Mouse (Mus musculus): Measurements from ENCODE around the gene Wwox. TPM values are rescaled to one million over a fixed set of nuclear protein-coding genes. Genes with fewer than 3 reads are reported as not detected.

Wwox gene
- polyA plus RNA-seq, 1 experiment from 2014 or later = 13.3 TPM

- WGBS = 87% methylated on average over 13 of the region's 13 CpGs
- Histone ChIP-seq H3K27ac (ENCODE audit: low read length) (no peak overlapping the region), H3K9ac (ENCODE audit: low read depth, low read length) (no peak overlapping the region), H3K4me2 (ENCODE audit: low read length) (no peak overlapping the region), H3K4me3 (ENCODE audit: low read depth, low read length) (no peak overlapping the region), H3K4me1 (ENCODE audit: control insufficient read depth, insufficient read depth, low read length) (no peaks in the 10 kb centered on the region), H3K9me3 (replicated peaks; ENCODE audit: control insufficient read depth, low read length, poor library complexity, severe bottlenecking) (no peaks in the 10 kb centered on the region), H3K27me3 (ENCODE audit: control insufficient read depth, insufficient read depth, low read depth, low read length) (no peaks in the 10 kb centered on the region), H3K36me3 (ENCODE audit: control insufficient read depth, insufficient read depth, low read length) (no peaks in the 10 kb centered on the region)
- ATAC-seq = no peak
Measured at GRCm38 (mm10) chr8:114985996-114986395, 546.5 kb downstream of the Wwox start.

- H3K9me3 ChIP-seq (replicated peaks; ENCODE audit: control insufficient read depth, low read length, poor library complexity, severe bottlenecking) = no peaks in the 10 kb centered on the region
- 83% methylated on average over 10 of the region's 10 CpGs for WGBS
- no peak overlapping the region for H3K9ac ChIP-seq (ENCODE audit: low read depth, low read length)
- ATAC-seq = no peak
- H3K36me3 ChIP-seq (ENCODE audit: control insufficient read depth, insufficient read depth, low read length) = no peaks in the 10 kb centered on the region
- H3K4me2 ChIP-seq (ENCODE audit: low read length) = no peak overlapping the region
- H3K27me3 ChIP-seq (ENCODE audit: control insufficient read depth, insufficient read depth, low read depth, low read length) = no peaks in the 10 kb centered on the region
- no peak overlapping the region for H3K4me3 ChIP-seq (ENCODE audit: low read depth, low read length)
- no peak overlapping the region for H3K27ac ChIP-seq (ENCODE audit: low read length)
- H3K4me1 ChIP-seq (ENCODE audit: control insufficient read depth, insufficient read depth, low read length) = no peaks in the 10 kb centered on the region
Measured at GRCm38 (mm10) chr8:114986971-114987370, 547.5 kb downstream of the Wwox start.

GRCm38 (mm10) chr8:114990865-114991613 is 551.6 kb downstream of the Wwox start:
- H3K4me3 ChIP-seq (ENCODE audit: low read depth, low read length) = no peak overlapping the region
- H3K4me1 ChIP-seq (ENCODE audit: control insufficient read depth, insufficient read depth, low read length) = no peaks in the 10 kb centered on the region
- no peak for ATAC-seq
- no peaks in the 10 kb centered on the region for H3K36me3 ChIP-seq (ENCODE audit: control insufficient read depth, insufficient read depth, low read length)
- no peaks in the 10 kb centered on the region for H3K27me3 ChIP-seq (ENCODE audit: control insufficient read depth, insufficient read depth, low read depth, low read length)
- WGBS = 22% methylated on average over 13 of the region's 13 CpGs
- no peak overlapping the region for H3K9ac ChIP-seq (ENCODE audit: low read depth, low read length)
- H3K4me2 ChIP-seq (ENCODE audit: low read length) = peak overlapping the region; percentile 5; the same call in 1 of the 2 replicates
- H3K27ac ChIP-seq (ENCODE audit: low read length) = no peak overlapping the region
- no peaks in the 10 kb centered on the region for H3K9me3 ChIP-seq (replicated peaks; ENCODE audit: control insufficient read depth, low read length, poor library complexity, severe bottlenecking)

- no peak overlapping the region for H3K27ac ChIP-seq (ENCODE audit: low read length)
Measured at GRCm38 (mm10) chr8:115000736-115001135, 561.3 kb downstream of the Wwox start.

GRCm38 (mm10) chr8:115005021-115005420 is 565.6 kb downstream of the Wwox start:
- 83% methylated on average over 3 of the region's 3 CpGs for WGBS
- H3K4me1 ChIP-seq (ENCODE audit: control insufficient read depth, insufficient read depth, low read length) = 0 out of 2 replicates have a peak, but pooled peaks cover 4% of the 10 kb centered on the region
- no peaks in the 10 kb centered on the region for H3K36me3 ChIP-seq (ENCODE audit: control insufficient read depth, insufficient read depth, low read length)
- ATAC-seq = no peak
- H3K4me3 ChIP-seq (ENCODE audit: low read depth, low read length) = no peak overlapping the region
- H3K9ac ChIP-seq (ENCODE audit: low read depth, low read length) = no peak overlapping the region
- H3K4me2 ChIP-seq (ENCODE audit: low read length) = no peak overlapping the region
- H3K27me3 ChIP-seq (ENCODE audit: control insufficient read depth, insufficient read depth, low read depth, low read length) = no peaks in the 10 kb centered on the region
- H3K27ac ChIP-seq (ENCODE audit: low read length) = no peak overlapping the region
- no peaks in the 10 kb centered on the region for H3K9me3 ChIP-seq (replicated peaks; ENCODE audit: control insufficient read depth, low read length, poor library complexity, severe bottlenecking)

More at GRCm38 (mm10) chr8:115000736-115001135, 561.3 kb downstream of the Wwox start:
- Histone ChIP-seq H3K9me3 (replicated peaks; ENCODE audit: control insufficient read depth, low read length, poor library complexity, severe bottlenecking) (no peaks in the 10 kb centered on the region), H3K4me3 (ENCODE audit: low read depth, low read length) (no peak overlapping the region), H3K4me1 (ENCODE audit: control insufficient read depth, insufficient read depth, low read length) (no peaks in the 10 kb centered on the region), H3K4me2 (ENCODE audit: low read length) (no peak overlapping the region), H3K9ac (ENCODE audit: low read depth, low read length) (no peak overlapping the region), H3K36me3 (ENCODE audit: control insufficient read depth, insufficient read depth, low read length) (no peaks in the 10 kb centered on the region), H3K27me3 (ENCODE audit: control insufficient read depth, insufficient read depth, low read depth, low read length) (no peaks in the 10 kb centered on the region)
- ATAC-seq = no peak
- 93% methylated on average over 11 of the region's 11 CpGs for WGBS

- Histone ChIP-seq H3K9me3 (replicated peaks; ENCODE audit: control insufficient read depth, low read length, poor library complexity, severe bottlenecking) (no peaks in the 10 kb centered on the region), H3K4me2 (ENCODE audit: low read length) (no peak overlapping the region), H3K36me3 (ENCODE audit: control insufficient read depth, insufficient read depth, low read length) (no peaks in the 10 kb centered on the region), H3K27me3 (ENCODE audit: control insufficient read depth, insufficient read depth, low read depth, low read length) (no peaks in the 10 kb centered on the region), H3K9ac (ENCODE audit: low read depth, low read length) (no peak overlapping the region), H3K4me3 (ENCODE audit: low read depth, low read length) (no peak overlapping the region), H3K4me1 (ENCODE audit: control insufficient read depth, insufficient read depth, low read length) (0 out of 2 replicates have a peak, but pooled peaks cover 4% of the 10 kb centered on the region), H3K27ac (ENCODE audit: low read length) (no peak overlapping the region)
- 38% methylated on average over 8 of the region's 8 CpGs for WGBS
- no peak for ATAC-seq
Measured at GRCm38 (mm10) chr8:115006561-115006960, 567.1 kb downstream of the Wwox start.

- H3K4me2 ChIP-seq (ENCODE audit: low read length) = no peak overlapping the region
- H3K36me3 ChIP-seq (ENCODE audit: control insufficient read depth, insufficient read depth, low read length) = no peaks in the 10 kb centered on the region
- H3K4me1 ChIP-seq (ENCODE audit: control insufficient read depth, insufficient read depth, low read length) = 0 out of 2 replicates have a peak, but pooled peaks cover 4% of the 10 kb centered on the region
- no peaks in the 10 kb centered on the region for H3K9me3 ChIP-seq (replicated peaks; ENCODE audit: control insufficient read depth, low read length, poor library complexity, severe bottlenecking)
- ATAC-seq = no peak
- no peaks in the 10 kb centered on the region; the same call in 1 of the 2 replicates for H3K27me3 ChIP-seq (ENCODE audit: control insufficient read depth, insufficient read depth, low read depth, low read length)
- 30% methylated on average over 7 of the region's 7 CpGs for WGBS
- H3K27ac ChIP-seq (ENCODE audit: low read length) = no peak overlapping the region
- no peak overlapping the region for H3K9ac ChIP-seq (ENCODE audit: low read depth, low read length)
- H3K4me3 ChIP-seq (ENCODE audit: low read depth, low read length) = no peak overlapping the region
Measured at GRCm38 (mm10) chr8:115007280-115007679, 567.8 kb downstream of the Wwox start.

- ATAC-seq = no peak
Measured at GRCm38 (mm10) chr8:115008624-115009620, 569.5 kb downstream of the Wwox start.

More at GRCm38 (mm10) chr8:115008624-115009620, 569.5 kb downstream of the Wwox start:
- no peak overlapping the region for H3K4me3 ChIP-seq (ENCODE audit: low read depth, low read length)
- H3K9me3 ChIP-seq (replicated peaks; ENCODE audit: control insufficient read depth, low read length, poor library complexity, severe bottlenecking) = no peaks in the 10 kb centered on the region
- H3K4me1 ChIP-seq (ENCODE audit: control insufficient read depth, insufficient read depth, low read length) = 0 out of 2 replicates have a peak, but pooled peaks cover 4% of the 10 kb centered on the region
- H3K9ac ChIP-seq (ENCODE audit: low read depth, low read length) = no peak overlapping the region
- no peaks in the 10 kb centered on the region; the same call in 1 of the 2 replicates for H3K27me3 ChIP-seq (ENCODE audit: control insufficient read depth, insufficient read depth, low read depth, low read length)
- H3K27ac ChIP-seq (ENCODE audit: low read length) = no peak overlapping the region
- H3K4me2 ChIP-seq (ENCODE audit: low read length) = no peak overlapping the region
- H3K36me3 ChIP-seq (ENCODE audit: control insufficient read depth, insufficient read depth, low read length) = no peaks in the 10 kb centered on the region
- 82% methylated on average over 9 of the region's 9 CpGs for WGBS

All from midbrain, embryonic 16.5 days (tissue).